Mouse (Mus musculus): ENCODE measurements around the gene Rbfox2.

Rbfox2 gene

GRCm38 (mm10) chr15:77146942-77147341 is 159.9 kb downstream of the Rbfox2 start:
- in situ Hi-C loops (cut with MboI, MseI) = no loop called here

- in situ Hi-C loops (cut with MboI, MseI) = no loop called here
Observed at GRCm38 (mm10) chr15:77144960-77145359, 161.8 kb downstream of the Rbfox2 start.

GRCm38 (mm10) chr15:77142787-77143186 is 164.0 kb downstream of the Rbfox2 start:
- in situ Hi-C loops (cut with MboI, MseI) = no loop called here

- in situ Hi-C loops (cut with MboI, MseI) = no loop called here
Observed at GRCm38 (mm10) chr15:77142352-77142751, 164.5 kb downstream of the Rbfox2 start.

DNA sequence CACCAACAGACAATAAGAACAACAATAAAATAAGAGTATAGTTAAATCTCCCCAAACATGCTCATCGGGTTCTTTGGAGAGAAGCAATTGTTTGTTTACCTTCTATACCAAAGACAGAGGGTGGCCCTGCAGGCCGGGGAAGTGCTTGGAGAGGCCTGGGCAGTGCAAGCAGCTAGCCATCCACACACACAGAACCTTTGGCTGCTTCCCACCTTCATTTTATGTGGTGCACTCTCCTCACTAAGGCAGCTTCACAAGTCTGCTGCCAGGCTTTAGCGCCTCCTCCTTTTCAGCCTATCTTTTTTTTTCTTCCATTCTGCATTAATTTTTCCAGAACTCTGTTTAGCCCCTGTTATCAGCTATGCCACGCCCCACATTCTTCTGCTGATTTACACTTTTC is 165.1 kb downstream of the Rbfox2 start:
- in situ Hi-C loops (cut with MboI, MseI) = no loop called here

- in situ Hi-C loops (cut with MboI, MseI) = no loop called here
Observed at GRCm38 (mm10) chr15:77138282-77138681, 168.5 kb downstream of the Rbfox2 start.

DNA sequence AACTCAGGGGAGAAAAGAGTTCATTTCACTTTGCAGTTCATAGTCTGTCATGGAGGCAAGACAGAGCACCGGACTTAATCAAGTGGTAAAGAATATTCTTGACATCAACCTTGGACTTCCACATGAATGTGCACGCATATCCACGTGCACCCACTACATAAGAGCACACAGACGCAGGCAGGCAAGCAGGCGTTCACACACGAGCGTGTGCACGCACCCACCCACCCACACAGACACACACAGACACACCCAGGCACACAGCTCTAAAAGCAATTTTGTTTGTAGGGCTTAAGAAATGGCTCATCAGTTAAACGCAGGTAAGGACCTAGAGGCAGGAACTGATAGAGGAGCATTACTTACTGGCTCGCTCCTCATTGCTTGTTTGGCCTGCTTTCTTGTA is 172.3 kb downstream of the Rbfox2 start:
- in situ Hi-C loops (cut with MboI, MseI) = no loop called here

- in situ Hi-C loops (cut with MboI, MseI) = no loop called here
Observed at GRCm38 (mm10) chr15:77129154-77129553, 177.7 kb downstream of the Rbfox2 start.

DNA sequence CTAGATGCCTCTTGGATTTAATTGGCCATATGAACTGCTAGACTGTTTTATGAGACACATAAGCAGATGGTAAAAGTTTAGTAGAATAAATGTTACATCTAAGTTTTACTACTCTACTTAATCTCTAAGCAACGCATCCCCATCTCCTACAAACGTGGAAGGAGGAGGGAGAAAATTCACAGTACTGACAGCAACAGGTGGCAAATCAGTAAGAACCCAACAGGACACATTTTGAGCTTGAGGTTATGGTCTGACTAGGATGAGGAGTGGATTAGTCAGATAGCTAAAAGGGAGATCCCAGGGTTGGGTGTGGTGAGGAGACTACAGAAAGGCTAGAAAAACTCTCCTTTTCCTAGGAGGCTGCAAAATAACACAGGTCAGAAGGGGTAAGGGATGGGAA is 179.1 kb downstream of the Rbfox2 start:
- in situ Hi-C loops (cut with MboI, MseI) = no loop called here

GRCm38 (mm10) chr15:77126674-77127073 is 180.1 kb downstream of the Rbfox2 start:
- in situ Hi-C loops (cut with MboI, MseI) = no loop called here

DNA sequence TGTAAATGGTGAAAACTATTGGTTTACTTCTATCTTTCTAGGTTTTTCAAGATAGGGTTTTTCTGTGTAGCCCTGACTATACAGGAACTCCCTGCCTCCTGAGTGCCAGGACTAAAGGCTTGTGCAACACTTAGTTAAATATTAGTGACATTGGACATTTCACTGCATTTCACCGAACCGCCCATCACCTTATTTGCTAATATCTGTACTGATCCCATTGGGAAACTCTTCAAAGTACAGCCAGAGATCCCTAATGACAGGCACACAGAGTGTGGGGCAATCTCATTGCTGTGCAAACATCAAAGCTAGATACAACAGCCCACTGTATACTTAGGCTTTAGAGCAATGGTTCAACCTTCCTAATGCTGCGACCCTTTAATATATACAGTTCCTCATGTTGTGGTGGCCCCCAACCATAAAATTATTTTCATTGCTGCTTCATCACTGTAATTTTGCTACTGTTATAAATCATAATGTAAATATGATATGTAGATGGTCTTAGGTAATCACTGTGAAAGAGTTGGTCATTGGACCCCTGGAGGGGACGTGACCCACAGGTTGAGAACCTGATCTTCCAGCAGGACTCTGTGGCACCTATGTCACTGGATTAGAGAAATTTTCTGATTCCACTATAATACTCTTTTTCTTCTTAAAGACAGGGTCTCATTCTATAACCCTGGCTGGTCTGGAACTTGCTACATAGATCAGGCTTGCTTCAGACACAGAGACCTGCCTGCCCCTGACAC is 182.3 kb downstream of the Rbfox2 start:
- in situ Hi-C loops (cut with MboI, MseI) = no loop called here

GRCm38 (mm10) chr15:77122824-77123223 is 184.0 kb downstream of the Rbfox2 start:
- in situ Hi-C loops (cut with MboI, MseI) = no loop called here

DNA sequence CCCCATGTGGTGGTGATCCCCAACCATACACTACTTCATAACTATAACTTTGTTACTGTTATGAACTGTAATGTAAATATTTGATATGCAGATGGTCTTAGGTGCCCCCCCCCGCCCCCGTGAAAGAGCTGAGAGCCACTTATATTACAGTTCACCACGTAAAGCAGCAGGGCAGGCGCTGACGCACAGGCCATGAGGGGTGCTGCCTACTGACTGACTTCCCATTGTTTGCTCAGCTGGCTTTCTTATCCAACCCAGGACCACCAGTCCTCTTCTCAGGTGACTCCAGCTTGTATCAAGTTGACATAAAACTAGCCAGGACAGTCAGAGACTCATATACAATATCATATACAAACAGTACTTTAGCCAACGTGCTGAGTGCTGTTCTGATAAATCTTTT is 184.6 kb downstream of the Rbfox2 start:
- in situ Hi-C loops (cut with MboI, MseI) = no loop called here

DNA sequence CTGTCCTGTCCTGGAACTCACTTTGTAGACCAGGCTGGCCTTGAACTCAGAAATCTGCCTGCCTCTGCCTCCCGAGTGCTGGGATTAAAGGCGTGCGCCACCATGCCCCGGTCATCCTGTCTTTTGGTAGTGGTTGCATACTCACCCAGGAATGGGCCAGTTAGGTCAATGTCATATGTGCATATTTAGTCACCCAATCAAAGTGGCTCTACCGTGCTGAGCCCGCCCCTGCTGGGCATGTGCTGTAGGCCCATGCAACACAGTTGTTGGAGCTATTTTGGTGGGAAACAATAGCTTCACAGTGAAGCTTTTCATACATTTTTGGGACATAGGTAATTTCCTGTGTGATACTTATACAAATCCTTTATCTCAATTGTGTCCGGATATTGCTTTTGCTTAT is 187.1 kb downstream of the Rbfox2 start:
- in situ Hi-C loops (cut with MboI, MseI) = no loop called here

DNA sequence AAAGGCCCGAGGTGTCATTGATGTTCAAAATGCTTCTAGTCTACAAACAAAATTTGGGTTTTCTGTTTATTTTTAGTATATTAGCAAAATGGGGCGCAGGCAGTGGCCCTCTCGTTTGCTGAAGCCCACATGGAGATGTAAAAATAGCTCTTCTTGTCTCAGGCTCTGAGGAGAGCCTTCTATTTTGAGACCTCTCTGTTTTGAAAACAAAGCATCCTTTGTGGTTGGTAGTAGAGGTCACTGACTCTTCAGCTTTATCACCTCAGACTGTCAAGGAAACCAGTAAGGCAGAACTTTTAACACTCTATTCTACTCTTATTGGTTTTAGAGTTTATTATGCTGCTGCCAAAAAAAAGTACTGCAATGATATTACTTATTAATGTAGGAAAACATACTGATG is 189.6 kb downstream of the Rbfox2 start:
- in situ Hi-C loops (cut with MboI, MseI) = no loop called here

DNA sequence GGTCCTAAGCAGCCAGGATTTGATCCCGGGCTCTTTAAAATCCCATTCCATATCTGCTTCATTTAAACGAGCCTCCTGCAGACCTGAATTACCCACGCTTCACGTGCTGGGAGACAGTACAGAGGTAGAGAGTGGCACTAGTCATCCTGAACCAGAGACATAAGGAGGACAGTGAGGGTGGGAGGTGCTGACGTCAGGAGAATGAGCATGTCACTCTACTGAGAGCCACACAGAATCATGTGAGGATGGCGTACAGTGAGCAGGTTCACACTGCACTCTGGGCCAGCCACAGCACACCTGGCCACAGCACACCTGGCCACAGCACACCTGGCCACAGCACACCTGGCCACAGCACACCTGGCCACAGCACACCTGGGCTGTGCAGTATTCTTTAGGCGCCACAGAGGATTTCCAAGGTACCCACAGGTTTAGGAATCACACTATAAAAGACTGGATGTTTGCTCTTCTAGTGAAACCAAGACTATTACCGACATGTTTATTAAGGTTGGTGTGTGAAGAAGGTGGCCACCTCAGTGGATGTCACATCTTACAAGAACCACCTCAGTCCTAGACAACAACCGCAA is 190.6 kb downstream of the Rbfox2 start:
- in situ Hi-C loops (cut with MboI, MseI) = no loop called here

DNA sequence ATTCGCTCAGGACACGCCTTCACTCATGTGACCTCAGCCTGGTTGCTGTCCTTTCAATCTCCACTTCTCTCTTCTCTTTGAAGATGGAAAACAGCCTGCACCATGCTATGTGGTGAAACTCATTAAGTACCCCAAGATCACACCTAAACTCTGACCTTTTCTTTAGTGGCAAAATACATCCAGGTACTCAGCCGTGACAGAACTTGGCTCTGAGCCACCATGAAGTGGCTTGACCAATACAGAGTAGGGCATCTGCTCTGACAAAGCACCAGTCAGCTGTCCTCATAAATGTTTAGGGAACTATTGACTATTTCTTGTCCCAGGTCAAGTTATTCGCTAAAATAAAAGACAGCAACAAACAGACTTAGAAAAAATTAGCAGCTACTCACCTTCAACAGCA is 191.3 kb downstream of the Rbfox2 start:
- in situ Hi-C loops (cut with MboI, MseI) = no loop called here

GRCm38 (mm10) chr15:77113591-77113990 is 193.2 kb downstream of the Rbfox2 start:
- in situ Hi-C loops (cut with MboI, MseI) = no loop called here

DNA sequence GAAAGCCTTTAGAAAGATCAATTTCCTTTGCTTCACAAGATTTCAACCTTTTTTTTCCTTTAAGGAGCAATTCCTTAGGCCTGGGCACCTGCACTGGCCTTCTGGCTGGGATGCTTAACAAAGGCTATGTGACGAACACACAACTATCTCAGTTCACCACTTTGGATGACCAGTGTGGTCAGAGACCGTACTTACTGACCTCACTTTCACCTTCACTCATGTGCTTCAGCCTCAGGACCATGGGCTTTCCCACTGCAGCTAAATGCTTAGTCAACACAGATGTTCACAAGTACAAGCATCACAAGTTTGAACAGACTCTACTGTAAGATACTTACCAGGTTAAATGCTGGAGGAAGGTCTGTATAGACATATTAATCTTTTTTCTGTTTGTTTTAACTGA is 194.4 kb downstream of the Rbfox2 start:
- in situ Hi-C loops (cut with MboI, MseI) = no loop called here

- in situ Hi-C loops (cut with MboI, MseI) = no loop called here
Observed at GRCm38 (mm10) chr15:77111924-77112323, 194.9 kb downstream of the Rbfox2 start.

- in situ Hi-C loops (cut with MboI, MseI) = no loop called here
Observed at GRCm38 (mm10) chr15:77110452-77110851, 196.4 kb downstream of the Rbfox2 start.

DNA sequence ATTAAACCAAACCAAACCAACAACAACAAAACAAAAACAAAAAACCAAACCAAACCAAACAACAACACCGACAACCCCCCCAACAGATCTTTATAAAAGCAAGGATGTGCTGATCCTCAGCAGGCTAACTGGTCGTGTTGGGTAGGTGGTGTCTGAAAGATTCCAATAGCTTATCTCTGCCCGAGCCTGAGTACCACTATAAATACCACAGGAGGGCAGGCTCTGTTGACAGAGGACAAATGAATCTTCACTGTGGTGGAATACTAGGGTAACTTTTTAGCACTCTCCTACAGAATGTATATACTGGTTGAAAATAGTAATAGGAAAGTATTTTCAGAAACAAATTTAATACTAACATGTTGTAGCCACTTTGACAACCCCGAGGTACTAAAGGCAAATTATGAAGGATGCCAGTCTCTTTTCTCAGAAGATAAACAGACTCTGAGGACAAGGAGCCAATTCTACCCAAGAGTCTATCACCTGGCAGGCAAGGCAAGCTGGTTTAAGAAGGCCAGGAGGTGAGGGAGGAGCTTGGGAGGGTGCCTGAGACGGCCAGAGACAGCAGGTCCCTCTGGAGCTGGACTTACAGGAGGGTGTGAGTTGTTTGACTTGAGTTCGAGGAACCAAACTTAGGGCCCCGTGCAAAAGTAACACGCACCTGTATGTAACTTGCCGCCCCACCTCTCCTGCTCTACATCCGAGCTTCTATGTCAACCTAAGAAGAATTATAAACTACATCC is 199.5 kb downstream of the Rbfox2 start:
- in situ Hi-C loops (cut with MboI, MseI) = no loop called here

DNA sequence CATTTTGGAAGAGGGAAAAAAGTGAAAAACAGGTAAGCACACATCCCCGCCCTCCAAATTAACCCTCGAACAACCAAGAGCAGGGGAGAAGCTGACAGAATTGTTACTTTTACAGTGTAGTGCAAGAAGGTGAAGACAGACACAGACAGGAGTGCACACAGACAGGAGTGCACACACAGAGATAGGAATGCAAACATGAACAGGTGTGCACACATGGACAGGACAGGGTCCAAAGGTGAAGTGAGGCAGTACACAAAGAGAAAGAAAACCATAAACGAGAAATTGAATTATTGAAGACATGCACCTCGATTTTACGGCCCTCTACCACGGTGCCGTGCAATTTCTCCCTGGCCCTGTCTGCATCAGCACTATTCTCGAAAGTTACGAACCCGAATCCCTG is 201.5 kb downstream of the Rbfox2 start:
- in situ Hi-C loops (cut with MboI, MseI) = no loop called here

Measured in T-helper 2 cell (primary cell).